Comparison of ENCODE assay signal across 13 mouse cellular contexts in genomic region chr10:59481381-59481780, GRCm38 (mm10). TPM values are rescaled to one million over a fixed set of nuclear protein-coding genes. Genes with fewer than 3 reads are reported as not detected.
"Had no signal": no experiment of that assay in that cellular context is flagged by ENCODE, and none has a peak within 500 bp of the region (broad histone marks: within the 10 kb centered on the region; RNA-seq: fewer than 3 reads in every experiment).

No protein-coding gene starts in this region.

- DNase-seq: retina, postnatal 1 day; right cerebral cortex, adult 18-20 months; right cerebral cortex, postnatal 14 days; right cerebral cortex, postnatal 25 days; right cerebral cortex, postnatal 4 days; spleen, adult 18-20 months; thymus, adult 18-20 months; thymus, adult 2 months; thymus, postnatal 14 days; thymus, postnatal 25 days; thymus, postnatal 36 days; thymus, postnatal 4 days had no signal

RNA-seq across cellular contexts. Expression of gene Oit3, which starts 39.8 kb away (rescaled TPM):
- polyA plus RNA-seq: neural tube, embryonic 14.5 days had no signal
